Mouse (Mus musculus) forebrain, embryonic 16.5 days (tissue): ENCODE data around the gene Pth1r. TPM values are rescaled to one million over a fixed set of nuclear protein-coding genes. Genes with fewer than 3 reads are reported as not detected.

ENCODE experiments used
- ATAC-seq: fragments of 200-750 bp; cut with Nextera tagmentation; 2 replicates; pipeline ENCODE4 v1.8.0; 2017; ENCODE audit warnings: mild to moderate bottlenecking, moderate library complexity
- H3K27ac ChIP-seq: fragments of 300-500 bp; sonication (generic); 2 replicates; pipeline ENCODE4 v1.5.1; 2014; ENCODE audit warnings: low read length, control low read depth
- H3K27me3 ChIP-seq: fragments of 300-500 bp; sonication (generic); replicated peaks from 2 replicates; pipeline ENCODE4 v1.6.1; 2014; ENCODE audit warnings: low read length; ENCODE audit not compliant: control insufficient read depth, insufficient read depth
- H3K36me3 ChIP-seq: fragments of 300-500 bp; sonication (generic); 2 replicates; pipeline ENCODE4 v1.6.1; 2014; ENCODE audit not compliant: control insufficient read depth, insufficient read depth
- H3K4me1 ChIP-seq: fragments of 300-500 bp; sonication (generic); replicated peaks from 2 replicates; pipeline ENCODE4 v1.6.1; 2014; ENCODE audit warnings: low read length; ENCODE audit not compliant: control insufficient read depth, insufficient read depth
- H3K4me2 ChIP-seq: fragments of 300-500 bp; sonication (generic); 2 replicates; pipeline ENCODE4 v1.6.1; 2014; ENCODE audit warnings: mild to moderate bottlenecking, low read length, control low read depth
- H3K4me3 ChIP-seq: fragments of 300-500 bp; sonication (generic); replicated peaks from 2 replicates; pipeline ENCODE4 v1.5.1; 2014; ENCODE audit warnings: mild to moderate bottlenecking, low read length, control low read depth
- H3K9ac ChIP-seq: fragments of 300-500 bp; sonication (generic); replicated peaks from 2 replicates; pipeline ENCODE4 v1.6.1; 2014; ENCODE audit warnings: low read depth, low read length, control low read depth
- H3K9me3 ChIP-seq: fragments of 300-500 bp; sonication (generic); 2 replicates; pipeline ENCODE4 v1.6.1; 2016; ENCODE audit warnings: low read length; ENCODE audit not compliant: control insufficient read depth
- WGBS: fragments of 180-500 bp; shearing (Covaris S2); extraction: QIAGEN DNeasy Blood & Tissue Kit; methylation state at CpG from one replicate; pipeline ENCODE4 v1.1.7; 2014; 5-methylcytosine and 5-hydroxymethylcytosine counted together
- polyA plus RNA-seq: library from polyadenylated mRNA; unstranded; fragments of >200 nt; fragmentation: Nextera tagmentation; extraction: Ambion mirVana; gene quantifications from 2 replicates; pipeline ENCODE4 v1.2.1, GENCODE M21; 2015

Pth1r gene
- polyA plus RNA-seq, 1 experiment from 2014 or later, result 6.4 TPM

GRCm38 (mm10) chr9:110712545-110712944 lies 34.4 kb downstream of the Pth1r start:
- H3K27me3 ChIP-seq, result no peaks in the 10 kb centered on the region
- no peak overlapping the region for H3K9ac ChIP-seq
- no peaks in the 10 kb centered on the region for H3K9me3 ChIP-seq
- H3K4me2 ChIP-seq, result no peak overlapping the region
- H3K4me3 ChIP-seq, result no peak overlapping the region
- no peak for ATAC-seq
- 86% methylated on average over 4 of the region's 4 CpGs for WGBS
- H3K4me1 ChIP-seq, result no peaks in the 10 kb centered on the region
- no peaks in the 10 kb centered on the region for H3K36me3 ChIP-seq
- no peak overlapping the region for H3K27ac ChIP-seq

GRCm38 (mm10) chr9:110711996-110712395 lies 34.9 kb downstream of the Pth1r start:
- no peaks in the 10 kb centered on the region for H3K36me3 ChIP-seq
- no peak overlapping the region for H3K4me2 ChIP-seq
- H3K27ac ChIP-seq, result no peak overlapping the region; the same call in 1 of the 2 replicates
- WGBS, result 88% methylated on average over 6 of the region's 6 CpGs
- H3K4me3 ChIP-seq, result no peak overlapping the region
- H3K9ac ChIP-seq, result no peak overlapping the region
- no peaks in the 10 kb centered on the region for H3K27me3 ChIP-seq
- H3K4me1 ChIP-seq, result no peaks in the 10 kb centered on the region
- ATAC-seq, result no peak
- H3K9me3 ChIP-seq, result no peaks in the 10 kb centered on the region

GRCm38 (mm10) chr9:110711532-110711931 lies 35.4 kb downstream of the Pth1r start:
- ATAC-seq, result no peak
- no peaks in the 10 kb centered on the region for H3K4me1 ChIP-seq
- H3K9me3 ChIP-seq, result no peaks in the 10 kb centered on the region
- no peak overlapping the region for H3K4me3 ChIP-seq
- H3K4me2 ChIP-seq, result no peak overlapping the region
- H3K9ac ChIP-seq, result no peak overlapping the region
- no peaks in the 10 kb centered on the region for H3K36me3 ChIP-seq
- no peaks in the 10 kb centered on the region for H3K27me3 ChIP-seq
- 92% methylated on average over 1 of the region's 1 CpGs for WGBS
- no peak overlapping the region; the same call in 1 of the 2 replicates for H3K27ac ChIP-seq

- H3K27ac ChIP-seq, result no peak overlapping the region
- no peak overlapping the region for H3K4me2 ChIP-seq
- no peaks in the 10 kb centered on the region for H3K27me3 ChIP-seq
- H3K9ac ChIP-seq, result no peak overlapping the region
- H3K4me1 ChIP-seq, result no peaks in the 10 kb centered on the region
- ATAC-seq, result peak; percentile 90
- H3K36me3 ChIP-seq, result no peaks in the 10 kb centered on the region
- no peaks in the 10 kb centered on the region for H3K9me3 ChIP-seq
- WGBS, result 53% methylated on average over 5 of the region's 5 CpGs
- no peak overlapping the region for H3K4me3 ChIP-seq
These were observed 37.2 kb downstream of the Pth1r start for GRCm38 (mm10) chr9:110709640-110710258.

- no peaks in the 10 kb centered on the region for H3K27me3 ChIP-seq
- no peaks in the 10 kb centered on the region for H3K4me1 ChIP-seq
- H3K9me3 ChIP-seq, result no peaks in the 10 kb centered on the region
- no peak for ATAC-seq
- no peak overlapping the region for H3K9ac ChIP-seq
- no peak overlapping the region for H3K4me2 ChIP-seq
- 79% methylated on average over 5 of the region's 5 CpGs for WGBS
- no peaks in the 10 kb centered on the region for H3K36me3 ChIP-seq
- H3K27ac ChIP-seq, result no peak overlapping the region
- no peak overlapping the region for H3K4me3 ChIP-seq
These were observed 40.2 kb downstream of the Pth1r start for GRCm38 (mm10) chr9:110706784-110707183.

GRCm38 (mm10) chr9:110703951-110704350 lies 43.0 kb downstream of the Pth1r start:
- 89% methylated on average over 6 of the region's 6 CpGs for WGBS
- no peak for ATAC-seq

GRCm38 (mm10) chr9:110702848-110703247 lies 44.1 kb downstream of the Pth1r start:
- H3K9me3 ChIP-seq, result no peaks in the 10 kb centered on the region
- H3K4me2 ChIP-seq, result no peak overlapping the region
- H3K27ac ChIP-seq, result no peak overlapping the region
- no peaks in the 10 kb centered on the region for H3K4me1 ChIP-seq
- H3K36me3 ChIP-seq, result no peaks in the 10 kb centered on the region
- H3K27me3 ChIP-seq, result no peaks in the 10 kb centered on the region
- 92% methylated on average over 1 of the region's 1 CpGs for WGBS
- no peak overlapping the region for H3K9ac ChIP-seq
- no peak overlapping the region for H3K4me3 ChIP-seq
- ATAC-seq, result no peak

More at GRCm38 (mm10) chr9:110703951-110704350, 43.0 kb downstream of the Pth1r start:
- H3K36me3 ChIP-seq, result no peaks in the 10 kb centered on the region
- H3K4me1 ChIP-seq, result no peaks in the 10 kb centered on the region
- no peak overlapping the region for H3K27ac ChIP-seq
- H3K9ac ChIP-seq, result no peak overlapping the region
- no peaks in the 10 kb centered on the region for H3K9me3 ChIP-seq
- no peak overlapping the region for H3K4me2 ChIP-seq
- H3K27me3 ChIP-seq, result no peaks in the 10 kb centered on the region
- H3K4me3 ChIP-seq, result no peak overlapping the region

GRCm38 (mm10) chr9:110701114-110702032 lies 45.6 kb downstream of the Pth1r start:
- Histone ChIP-seq H3K4me1 (no peaks in the 10 kb centered on the region), H3K27ac (no peak overlapping the region)
- no peak for ATAC-seq

GRCm38 (mm10) chr9:110699574-110699973 lies 47.4 kb downstream of the Pth1r start:
- WGBS, result 89% methylated on average over 3 of the region's 3 CpGs
- H3K9me3 ChIP-seq, result no peaks in the 10 kb centered on the region
- H3K27ac ChIP-seq, result no peak overlapping the region
- H3K9ac ChIP-seq, result no peak overlapping the region
- no peaks in the 10 kb centered on the region for H3K36me3 ChIP-seq
- H3K4me2 ChIP-seq, result no peak overlapping the region
- H3K27me3 ChIP-seq, result no peaks in the 10 kb centered on the region
- H3K4me1 ChIP-seq, result no peaks in the 10 kb centered on the region
- no peak overlapping the region for H3K4me3 ChIP-seq
- no peak for ATAC-seq

More at GRCm38 (mm10) chr9:110701114-110702032, 45.6 kb downstream of the Pth1r start:
- no peaks in the 10 kb centered on the region for H3K36me3 ChIP-seq
- H3K27me3 ChIP-seq, result no peaks in the 10 kb centered on the region
- no peaks in the 10 kb centered on the region for H3K9me3 ChIP-seq
- H3K4me2 ChIP-seq, result no peak overlapping the region
- WGBS, result 75% methylated on average over 11 of the region's 12 CpGs
- no peak overlapping the region for H3K9ac ChIP-seq
- no peak overlapping the region for H3K4me3 ChIP-seq
